Mouse (Mus musculus) 416B (cell line): ENCODE measurements around the gene Prh1.
"Not testable (repeated sequence)": the region's sequence is repeated elsewhere in the genome, so short reads cannot be mapped to it uniquely, and the experiment has no call there.

Experiments
- DNase-seq: peaks from one replicate; pipeline ENCODE4 v3.0.0; 2011; ENCODE audit warnings: low read depth

Prh1 gene

GRCm38 (mm10) chr6:132569509-132569908 is at the start of gene Prh1:
Prh1 (plus strand) TSS chr6:132569809.
- not testable (repeated sequence) for DNase-seq

- not testable (repeated sequence) for DNase-seq
These were observed 26.0 kb downstream of the Prh1 start, which contains the start of gene Prp2 for GRCm38 (mm10) chr6:132595613-132596012. Prp2 (plus strand) TSS chr6:132595913.
